In genomic region chr19:46447911-46448310, GRCm38 (mm10) we compare ENCODE assay signal across 11 mouse cellular contexts. TPM values are rescaled to one million over a fixed set of nuclear protein-coding genes. Genes with fewer than 3 reads are reported as not detected.
DNase-seq lines count a peak whose midpoint lies in the region; ATAC-seq and TF ChIP-seq lines count a peak whose summit lies in the region.
"Had no signal": no experiment of that assay in that cellular context is flagged by ENCODE, and none has a peak within 500 bp of the region (broad histone marks: within the 10 kb centered on the region; RNA-seq: fewer than 3 reads in every experiment).

No protein-coding gene starts in this region.

- ATAC-seq in lung, embryonic 16.5 days (ENCODE audit: low read depth) = peak; percentile 57
- ATAC-seq in embryonic facial prominence, embryonic 15.5 days (ENCODE audit: insufficient number of reproducible peaks, low FRiP score, low TSS enrichment, low read depth) = peak; percentile 63
- no peak for ATAC-seq in neural tube, embryonic 14.5 days (ENCODE audit: low read depth)

- H3K4me2 ChIP-seq in lung, embryonic 16.5 days (ENCODE audit: low read depth, low read length) = no peak overlapping the region
- H3K4me2 ChIP-seq in embryonic facial prominence, embryonic 15.5 days (replicated peaks) = peak overlapping the region; percentile 12; the same call in 1 of the 2 replicates
- H3K4me2 ChIP-seq in neural tube, embryonic 14.5 days (ENCODE audit: low read depth, low read length) = no peak overlapping the region

- WGBS in lung, embryonic 16.5 days = 22% methylated on average over 6 of the region's 6 CpGs
- WGBS in lung, adult 2 months = 22% methylated on average over 6 of the region's 6 CpGs
- WGBS in embryonic facial prominence, embryonic 15.5 days = 10% methylated on average over 6 of the region's 6 CpGs
- WGBS in neural tube, embryonic 14.5 days = 59% methylated on average over 6 of the region's 6 CpGs

- DNase-seq in heart, adult 11 months = peak; percentile 85
- DNase-seq in heart, adult 8-10 months (ENCODE audit: low spot score) = no peak
- DNase-seq in lung, adult 2 months = no peak
- DNase-seq in adrenal gland, postnatal 4 days (ENCODE audit: low spot score in 2 of 2) = no peak
- DNase-seq in spleen, postnatal 4 days (ENCODE audit: low spot score in 2 of 2) = no peak
- DNase-seq: cerebellum, adult 11 months; thymus, adult 18-20 months had no signal

- H3K4me1 ChIP-seq in lung, embryonic 16.5 days (replicated peaks; ENCODE audit: control insufficient read depth, insufficient read depth, low read length) = peaks cover 23% of the 10 kb centered on the region
- H3K4me1 ChIP-seq in lung, adult 2 months (ENCODE audit: control insufficient read depth, insufficient read depth, low read length) = peaks cover 16% of the 10 kb centered on the region
- peaks cover 45% of the 10 kb centered on the region for H3K4me1 ChIP-seq in embryonic facial prominence, embryonic 15.5 days
- H3K4me1 ChIP-seq in neural tube, embryonic 14.5 days (ENCODE audit: control insufficient read depth, insufficient read depth, low read length) = peaks cover 29% of the 10 kb centered on the region

- TF ChIP-seq POLR2A in lung, adult 2 months (IDR thresholded peaks at IDR 0.05; ENCODE audit: borderline replicate concordance, extremely low read depth, low read depth, low read length) = no peak

- H3K9me3 ChIP-seq in lung, embryonic 16.5 days (ENCODE audit: control insufficient read depth, low read length) = no peaks in the 10 kb centered on the region
- H3K9me3 ChIP-seq in embryonic facial prominence, embryonic 15.5 days (replicated peaks) = no peaks in the 10 kb centered on the region
- H3K9me3 ChIP-seq in neural tube, embryonic 14.5 days (ENCODE audit: control insufficient read depth, low read length) = no peaks in the 10 kb centered on the region

- H3K27me3 ChIP-seq in lung, embryonic 16.5 days (ENCODE audit: control insufficient read depth, insufficient read depth, low read depth, low read length) = no peaks in the 10 kb centered on the region
- no peaks in the 10 kb centered on the region for H3K27me3 ChIP-seq in embryonic facial prominence, embryonic 15.5 days
- no peaks in the 10 kb centered on the region for H3K27me3 ChIP-seq in neural tube, embryonic 14.5 days (ENCODE audit: control insufficient read depth, insufficient read depth, low read length)

- peak overlapping the region; percentile 48 for H3K27ac ChIP-seq in lung, embryonic 16.5 days (ENCODE audit: low read length)
- peak overlapping the region; percentile 88 for H3K27ac ChIP-seq in embryonic facial prominence, embryonic 15.5 days (replicated peaks)
- peak overlapping the region; percentile 13; the same call in 1 of the 2 replicates for H3K27ac ChIP-seq in neural tube, embryonic 14.5 days (ENCODE audit: low read depth, low read length)
- H3K27ac ChIP-seq: left cerebral cortex, adult 2 months had no signal

- H3K36me3 ChIP-seq in lung, embryonic 16.5 days (ENCODE audit: control insufficient read depth, insufficient read depth, low read length) = 0 out of 2 replicates have a peak, but pooled peaks cover 2% of the 10 kb centered on the region
- H3K36me3 ChIP-seq in embryonic facial prominence, embryonic 15.5 days = peaks cover 16% of the 10 kb centered on the region
- H3K36me3 ChIP-seq in neural tube, embryonic 14.5 days (ENCODE audit: control insufficient read depth, insufficient read depth, low read length) = no peaks in the 10 kb centered on the region

- H3K4me3 ChIP-seq in lung, embryonic 16.5 days (ENCODE audit: low read length) = no peak overlapping the region
- H3K4me3 ChIP-seq in lung, adult 2 months (replicated peaks; ENCODE audit: extremely low read depth, low read depth, low read length) = no peak overlapping the region
- H3K4me3 ChIP-seq in embryonic facial prominence, embryonic 15.5 days (replicated peaks) = no peak overlapping the region
- H3K4me3 ChIP-seq in neural tube, embryonic 14.5 days (ENCODE audit: low read depth, low read length) = no peak overlapping the region
- H3K4me3 ChIP-seq: left cerebral cortex, adult 2 months had no signal

- no peak overlapping the region; the same call in 1 of the 2 replicates for H3K9ac ChIP-seq in lung, embryonic 16.5 days (ENCODE audit: low read length)
- no peak overlapping the region for H3K9ac ChIP-seq in embryonic facial prominence, embryonic 15.5 days
- H3K9ac ChIP-seq in neural tube, embryonic 14.5 days (replicated peaks; ENCODE audit: low read depth, low read length) = no peak overlapping the region

- no peak for TF ChIP-seq CTCF in lung, adult 2 months (IDR thresholded peaks at IDR 0.05; ENCODE audit: insufficient read depth, low read length)

RNA-seq across cellular contexts. Expression of gene Sufu, which starts 51.2 kb away (rescaled TPM):
- 10 to 100 TPM; 11.7 to 13.0 (median 12.1) TPM for total RNA-seq in heart, adult 8-10 months (2022)
- 28.1 and 33.8 TPM in 2 replicates for polyA plus RNA-seq in lung, embryonic 16.5 days (2015; fragmentation: Nextera tagmentation; extraction: Ambion mirVana)
- 17.5 and 18.0 TPM in 2 replicates for polyA plus RNA-seq in lung, adult 2 months (2012; rRNA removed)
- polyA plus RNA-seq in embryonic facial prominence, embryonic 15.5 days (2015; fragmentation: Nextera tagmentation; extraction: Ambion mirVana) = 36.0 and 38.4 TPM in 2 replicates
- polyA plus RNA-seq in neural tube, embryonic 14.5 days (2014; fragmentation: Nextera tagmentation; extraction: Ambion mirVana) = 20.2 and 24.9 TPM in 2 replicates
- total RNA-seq in adrenal gland, postnatal 4 days (2021) = 10 to 100 TPM; 30.5 to 34.6 TPM

RNA-seq across cellular contexts. Expression of gene Actr1a, which starts 52.4 kb away (rescaled TPM):
- 10 to 100 TPM; 86.7 to 93.0 (median 89.0) TPM for total RNA-seq in heart, adult 8-10 months (2022)
- polyA plus RNA-seq in lung, embryonic 16.5 days (2015; fragmentation: Nextera tagmentation; extraction: Ambion mirVana) = 132 and 137 TPM in 2 replicates
- 85.4 and 112 TPM in 2 replicates for polyA plus RNA-seq in lung, adult 2 months (2012; rRNA removed)
- 149 and 153 TPM in 2 replicates for polyA plus RNA-seq in embryonic facial prominence, embryonic 15.5 days (2015; fragmentation: Nextera tagmentation; extraction: Ambion mirVana)
- 320 and 344 TPM in 2 replicates for polyA plus RNA-seq in neural tube, embryonic 14.5 days (2014; fragmentation: Nextera tagmentation; extraction: Ambion mirVana)
- 100 to 1,000 TPM in 1 of 2 experiments, 10 to 100 TPM in 1; 95.3 to 110 TPM for total RNA-seq in adrenal gland, postnatal 4 days (2021)

RNA-seq across cellular contexts. Expression of gene Trim8, which starts 53.6 kb away (rescaled TPM):
- 10 to 100 TPM; 31.5 to 38.8 (median 37.6) TPM for total RNA-seq in heart, adult 8-10 months (2022)
- polyA plus RNA-seq in lung, embryonic 16.5 days (2015; fragmentation: Nextera tagmentation; extraction: Ambion mirVana) = 22.4 and 24.9 TPM in 2 replicates
- 87.2 and 115 TPM in 2 replicates for polyA plus RNA-seq in lung, adult 2 months (2012; rRNA removed)
- 20.7 and 21.7 TPM in 2 replicates for polyA plus RNA-seq in embryonic facial prominence, embryonic 15.5 days (2015; fragmentation: Nextera tagmentation; extraction: Ambion mirVana)
- polyA plus RNA-seq in neural tube, embryonic 14.5 days (2014; fragmentation: Nextera tagmentation; extraction: Ambion mirVana) = 32.2 and 37.5 TPM in 2 replicates
- 10 to 100 TPM; 60.5 to 70.3 TPM for total RNA-seq in adrenal gland, postnatal 4 days (2021)

Comparison
In these comparisons a context has a peak if more than half of its experiments do, and no peak if none do; other contexts are left out.
1. H3K27ac ChIP-seq: peak in every context shown above with its lines; median percentile 88 in embryonic facial prominence, embryonic 15.5 days; 48 in lung, embryonic 16.5 days; 13 in neural tube, embryonic 14.5 days.